Mouse (Mus musculus): ENCODE data around the gene En1.

Gene En1

GRCm38 (mm10) chr1:120602031-120602730 is at the start of gene En1:
En1 (plus strand) TSS chr1:120602418.
- DNase-seq (ENCODE audit: low spot score in 2 of 2): no peak

- no peak for DNase-seq (ENCODE audit: low spot score in 2 of 2)
Measured at GRCm38 (mm10) chr1:120556926-120557846, 45.0 kb upstream of the En1 start.

- DNase-seq (ENCODE audit: low spot score in 2 of 2): no peak
Measured at GRCm38 (mm10) chr1:120558341-120559285, 43.6 kb upstream of the En1 start.

GRCm38 (mm10) chr1:120559911-120560310 is 42.3 kb upstream of the En1 start:
- no peak for DNase-seq (ENCODE audit: low spot score in 2 of 2)

GRCm38 (mm10) chr1:120581306-120581705 is 20.9 kb upstream of the En1 start:
- DNase-seq (ENCODE audit: low spot score in 2 of 2): no peak

GRCm38 (mm10) chr1:120585481-120585880 is 16.7 kb upstream of the En1 start:
- DNase-seq (ENCODE audit: low spot score in 2 of 2): no peak

GRCm38 (mm10) chr1:120586500-120587110 is 15.6 kb upstream of the En1 start:
- DNase-seq (ENCODE audit: low spot score in 2 of 2): peak in 1 of 2 experiments; percentile 73

GRCm38 (mm10) chr1:120587431-120587830 is 14.8 kb upstream of the En1 start:
- DNase-seq (ENCODE audit: low spot score in 2 of 2): no peak

- no peak for DNase-seq (ENCODE audit: low spot score in 2 of 2)
Measured at GRCm38 (mm10) chr1:120587960-120588359, 14.3 kb upstream of the En1 start.

- DNase-seq (ENCODE audit: low spot score in 2 of 2): no peak
Measured at GRCm38 (mm10) chr1:120588362-120589027, 13.7 kb upstream of the En1 start.

GRCm38 (mm10) chr1:120593236-120593919 is 8.8 kb upstream of the En1 start:
- DNase-seq (ENCODE audit: low spot score in 2 of 2): no peak

- DNase-seq (ENCODE audit: low spot score in 2 of 2): no peak
Measured at GRCm38 (mm10) chr1:120594603-120595002, 7.6 kb upstream of the En1 start.

GRCm38 (mm10) chr1:120595471-120596240 is 6.6 kb upstream of the En1 start:
- no peak for DNase-seq (ENCODE audit: low spot score in 2 of 2)

GRCm38 (mm10) chr1:120596319-120596718 is 5.9 kb upstream of the En1 start:
- no peak for DNase-seq (ENCODE audit: low spot score in 2 of 2)

- no peak for DNase-seq (ENCODE audit: low spot score in 2 of 2)
Measured at GRCm38 (mm10) chr1:120596784-120597183, 5.4 kb upstream of the En1 start.

- no peak for DNase-seq (ENCODE audit: low spot score in 2 of 2)
Measured at GRCm38 (mm10) chr1:120597271-120597670, 4.9 kb upstream of the En1 start.

- no peak for DNase-seq (ENCODE audit: low spot score in 2 of 2)
Measured at GRCm38 (mm10) chr1:120598196-120598940, 3.9 kb upstream of the En1 start.

GRCm38 (mm10) chr1:120599321-120600148 is 2.7 kb upstream of the En1 start:
- no peak for DNase-seq (ENCODE audit: low spot score in 2 of 2)
